Mouse (Mus musculus): ENCODE measurements around the gene Sgo1. TPM values are rescaled to one million over a fixed set of nuclear protein-coding genes. Genes with fewer than 3 reads are reported as not detected.

The Sgo1 gene
- polyA plus RNA-seq, 1 experiment from 2014 or later = 11.1 TPM

DNA sequence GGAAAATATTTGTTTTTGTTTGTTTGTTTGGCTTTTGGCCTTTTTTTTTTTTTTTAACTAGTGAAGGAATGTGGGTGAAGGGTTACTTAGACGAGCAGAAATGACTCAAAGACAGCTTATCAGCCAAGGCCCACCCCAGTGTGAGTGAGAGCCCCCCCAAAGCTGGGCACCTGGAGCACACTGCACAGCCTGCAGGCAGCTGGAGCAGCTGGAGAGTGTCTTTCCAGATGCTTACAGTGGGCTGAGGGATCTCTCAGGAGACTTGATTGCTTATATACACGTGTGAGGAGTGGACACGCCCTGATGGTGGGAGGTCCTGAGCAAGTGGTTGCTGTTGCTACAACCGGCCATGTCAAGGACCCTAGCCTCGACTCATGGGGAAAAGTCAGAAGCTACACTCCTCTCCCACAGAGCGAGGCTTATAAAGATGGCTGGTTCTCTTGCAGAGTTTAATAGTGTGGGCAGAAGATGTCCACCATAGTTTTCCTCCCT is 32.7 kb downstream of the Sgo1 start:
- no peak overlapping the region for H3K4me3 ChIP-seq (replicated peaks; ENCODE audit: low read length)
- H3K9me3 ChIP-seq (ENCODE audit: control insufficient read depth, low read length) = no peaks in the 10 kb centered on the region
- ATAC-seq = no peak
- H3K9ac ChIP-seq (replicated peaks; ENCODE audit: low read depth, low read length) = no peak overlapping the region
- H3K4me2 ChIP-seq (ENCODE audit: low read length) = no peak overlapping the region
- no peaks in the 10 kb centered on the region for H3K27me3 ChIP-seq (replicated peaks; ENCODE audit: control insufficient read depth, insufficient read depth, low read length)
- 0 out of 2 replicates have a peak, but pooled peaks cover 4% of the 10 kb centered on the region for H3K36me3 ChIP-seq (ENCODE audit: control insufficient read depth, insufficient read depth)
- WGBS = 75% methylated on average over 6 of the region's 6 CpGs
- H3K4me1 ChIP-seq (replicated peaks; ENCODE audit: control insufficient read depth, insufficient read depth, low read length) = peaks cover 13% of the 10 kb centered on the region
- no peak overlapping the region for H3K27ac ChIP-seq (ENCODE audit: low read length)

DNA sequence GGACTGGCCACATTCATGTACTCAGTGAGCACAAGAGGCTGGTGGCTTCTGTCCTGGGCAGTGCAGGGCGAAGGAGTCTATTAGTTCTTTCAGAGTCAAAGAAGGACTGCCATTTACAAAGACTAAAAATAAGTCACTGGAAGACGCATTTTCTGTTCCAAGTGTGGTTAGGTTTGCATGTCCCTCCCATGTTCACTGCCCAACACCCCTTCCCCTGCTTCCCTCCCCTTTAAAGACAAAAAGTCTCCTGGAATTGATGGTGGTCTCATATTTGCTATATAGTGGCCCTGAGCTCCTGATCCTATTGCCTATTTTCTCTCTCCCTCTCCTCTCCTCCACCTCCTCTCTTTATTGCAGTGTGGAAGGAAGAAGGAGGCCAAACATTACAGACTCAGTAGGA is 33.2 kb downstream of the Sgo1 start:
- Histone ChIP-seq H3K9ac (replicated peaks; ENCODE audit: low read depth, low read length) (no peak overlapping the region), H3K4me1 (replicated peaks; ENCODE audit: control insufficient read depth, insufficient read depth, low read length) (peaks cover 13% of the 10 kb centered on the region), H3K36me3 (ENCODE audit: control insufficient read depth, insufficient read depth) (0 out of 2 replicates have a peak, but pooled peaks cover 4% of the 10 kb centered on the region), H3K9me3 (ENCODE audit: control insufficient read depth, low read length) (no peaks in the 10 kb centered on the region), H3K27me3 (replicated peaks; ENCODE audit: control insufficient read depth, insufficient read depth, low read length) (no peaks in the 10 kb centered on the region), H3K4me2 (ENCODE audit: low read length) (no peak overlapping the region), H3K27ac (ENCODE audit: low read length) (no peak overlapping the region), H3K4me3 (replicated peaks; ENCODE audit: low read length) (no peak overlapping the region)
- no peak for ATAC-seq
- 87% methylated on average over 2 of the region's 2 CpGs for WGBS

- Histone ChIP-seq H3K36me3 (ENCODE audit: control insufficient read depth, insufficient read depth) (0 out of 2 replicates have a peak, but pooled peaks cover 4% of the 10 kb centered on the region), H3K9ac (replicated peaks; ENCODE audit: low read depth, low read length) (no peak overlapping the region), H3K4me1 (replicated peaks; ENCODE audit: control insufficient read depth, insufficient read depth, low read length) (peaks cover 12% of the 10 kb centered on the region), H3K27ac (ENCODE audit: low read length) (no peak overlapping the region), H3K4me2 (ENCODE audit: low read length) (no peak overlapping the region), H3K4me3 (replicated peaks; ENCODE audit: low read length) (no peak overlapping the region), H3K9me3 (ENCODE audit: control insufficient read depth, low read length) (no peaks in the 10 kb centered on the region), H3K27me3 (replicated peaks; ENCODE audit: control insufficient read depth, insufficient read depth, low read length) (no peaks in the 10 kb centered on the region)
- ATAC-seq = no peak
- WGBS = 88% methylated on average over 6 of the region's 6 CpGs
Measured at GRCm38 (mm10) chr17:53655081-53655480, 34.1 kb downstream of the Sgo1 start.

GRCm38 (mm10) chr17:53654596-53654995 is 34.5 kb downstream of the Sgo1 start:
- Histone ChIP-seq H3K36me3 (ENCODE audit: control insufficient read depth, insufficient read depth) (peaks cover 4% of the 10 kb centered on the region; the same call in 1 of the 2 replicates), H3K27me3 (replicated peaks; ENCODE audit: control insufficient read depth, insufficient read depth, low read length) (no peaks in the 10 kb centered on the region), H3K4me2 (ENCODE audit: low read length) (no peak overlapping the region), H3K4me1 (replicated peaks; ENCODE audit: control insufficient read depth, insufficient read depth, low read length) (peaks cover 7% of the 10 kb centered on the region), H3K9ac (replicated peaks; ENCODE audit: low read depth, low read length) (no peak overlapping the region), H3K27ac (ENCODE audit: low read length) (no peak overlapping the region), H3K9me3 (ENCODE audit: control insufficient read depth, low read length) (no peaks in the 10 kb centered on the region), H3K4me3 (replicated peaks; ENCODE audit: low read length) (no peak overlapping the region)
- 79% methylated on average over 4 of the region's 4 CpGs for WGBS
- ATAC-seq = 0 out of 2 replicates have a peak, but pooled peaks have one; percentile 32

- Histone ChIP-seq H3K36me3 (ENCODE audit: control insufficient read depth, insufficient read depth) (peaks cover 10% of the 10 kb centered on the region), H3K4me3 (replicated peaks; ENCODE audit: low read length) (no peak overlapping the region), H3K27me3 (replicated peaks; ENCODE audit: control insufficient read depth, insufficient read depth, low read length) (no peaks in the 10 kb centered on the region), H3K9ac (replicated peaks; ENCODE audit: low read depth, low read length) (no peak overlapping the region), H3K27ac (ENCODE audit: low read length) (no peak overlapping the region), H3K4me1 (replicated peaks; ENCODE audit: control insufficient read depth, insufficient read depth, low read length) (no peaks in the 10 kb centered on the region), H3K9me3 (ENCODE audit: control insufficient read depth, low read length) (no peaks in the 10 kb centered on the region), H3K4me2 (ENCODE audit: low read length) (no peak overlapping the region)
- no peak for ATAC-seq
- WGBS = 76% methylated on average over 2 of the region's 2 CpGs
Measured at GRCm38 (mm10) chr17:53650251-53650661, 38.9 kb downstream of the Sgo1 start.

- no peak overlapping the region for H3K9ac ChIP-seq (replicated peaks; ENCODE audit: low read depth, low read length)
- H3K36me3 ChIP-seq (ENCODE audit: control insufficient read depth, insufficient read depth) = peaks cover 22% of the 10 kb centered on the region
- no peaks in the 10 kb centered on the region for H3K9me3 ChIP-seq (ENCODE audit: control insufficient read depth, low read length)
- WGBS = 86% methylated on average over 4 of the region's 4 CpGs
- H3K4me3 ChIP-seq (replicated peaks; ENCODE audit: low read length) = no peak overlapping the region
- H3K4me1 ChIP-seq (replicated peaks; ENCODE audit: control insufficient read depth, insufficient read depth, low read length) = no peaks in the 10 kb centered on the region
- H3K4me2 ChIP-seq (ENCODE audit: low read length) = no peak overlapping the region
- no peak for ATAC-seq
- no peaks in the 10 kb centered on the region for H3K27me3 ChIP-seq (replicated peaks; ENCODE audit: control insufficient read depth, insufficient read depth, low read length)
- no peak overlapping the region for H3K27ac ChIP-seq (ENCODE audit: low read length)
Measured at GRCm38 (mm10) chr17:53643360-53643759, 45.8 kb downstream of the Sgo1 start.

GRCm38 (mm10) chr17:53631344-53631743 is 57.8 kb downstream of the Sgo1 start:
- no peak overlapping the region for H3K4me3 ChIP-seq (replicated peaks; ENCODE audit: low read length)
- no peaks in the 10 kb centered on the region for H3K27me3 ChIP-seq (replicated peaks; ENCODE audit: control insufficient read depth, insufficient read depth, low read length)
- no peak overlapping the region for H3K27ac ChIP-seq (ENCODE audit: low read length)
- no peak for ATAC-seq
- no peak overlapping the region for H3K4me2 ChIP-seq (ENCODE audit: low read length)
- no peaks in the 10 kb centered on the region for H3K9me3 ChIP-seq (ENCODE audit: control insufficient read depth, low read length)
- H3K4me1 ChIP-seq (replicated peaks; ENCODE audit: control insufficient read depth, insufficient read depth, low read length) = no peaks in the 10 kb centered on the region
- H3K36me3 ChIP-seq (ENCODE audit: control insufficient read depth, insufficient read depth) = peaks cover 7% of the 10 kb centered on the region
- H3K9ac ChIP-seq (replicated peaks; ENCODE audit: low read depth, low read length) = no peak overlapping the region

DNA sequence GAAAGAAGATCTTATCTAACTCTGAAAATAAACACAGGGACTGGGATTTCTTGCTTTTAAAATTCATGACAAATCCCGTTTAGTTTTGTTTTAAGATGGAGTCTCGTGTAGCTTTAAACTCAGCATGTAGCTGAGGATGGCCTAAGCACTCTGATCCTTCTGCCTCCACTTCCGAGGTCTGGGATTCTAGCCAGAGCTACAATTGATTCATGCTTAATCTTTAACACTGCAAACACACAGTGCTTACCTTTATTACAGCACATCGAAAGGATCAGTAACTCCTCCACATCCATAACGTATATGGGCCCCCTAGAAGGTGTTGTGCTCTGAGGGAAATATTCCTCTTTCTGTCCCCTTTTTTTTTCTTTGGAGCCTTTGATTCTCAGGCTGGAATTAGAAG is 61.0 kb downstream of the Sgo1 start:
- Histone ChIP-seq H3K4me2 (ENCODE audit: low read length) (no peak overlapping the region), H3K36me3 (ENCODE audit: control insufficient read depth, insufficient read depth) (peaks cover 2% of the 10 kb centered on the region; the same call in 1 of the 2 replicates), H3K27ac (ENCODE audit: low read length) (no peak overlapping the region), H3K4me3 (replicated peaks; ENCODE audit: low read length) (no peak overlapping the region), H3K9me3 (ENCODE audit: control insufficient read depth, low read length) (no peaks in the 10 kb centered on the region), H3K4me1 (replicated peaks; ENCODE audit: control insufficient read depth, insufficient read depth, low read length) (no peaks in the 10 kb centered on the region), H3K9ac (replicated peaks; ENCODE audit: low read depth, low read length) (no peak overlapping the region), H3K27me3 (replicated peaks; ENCODE audit: control insufficient read depth, insufficient read depth, low read length) (no peaks in the 10 kb centered on the region)
- WGBS = 73% methylated on average over 5 of the region's 5 CpGs
- ATAC-seq = no peak

DNA sequence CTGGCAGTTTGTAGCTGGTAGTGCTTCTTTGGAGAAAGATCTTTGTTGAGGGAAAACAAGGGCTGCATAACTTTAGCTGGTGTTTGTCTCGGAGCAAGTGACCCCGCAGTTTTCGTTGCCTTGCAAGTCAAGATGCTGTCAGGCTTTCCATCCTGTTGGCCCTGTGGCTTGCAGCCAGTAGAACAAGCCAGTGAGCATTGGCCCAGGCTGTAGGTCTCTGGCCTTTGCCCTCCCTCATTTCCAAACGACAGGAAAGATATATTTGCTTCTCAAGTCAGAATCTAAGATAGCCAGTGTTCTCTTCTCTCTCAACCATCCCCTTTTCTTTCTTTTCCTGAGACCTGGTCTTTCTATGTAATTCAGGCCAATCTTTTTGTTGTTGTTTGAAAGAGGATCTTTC is 61.6 kb downstream of the Sgo1 start:
- Histone ChIP-seq H3K27me3 (replicated peaks; ENCODE audit: control insufficient read depth, insufficient read depth, low read length) (no peaks in the 10 kb centered on the region), H3K36me3 (ENCODE audit: control insufficient read depth, insufficient read depth) (peaks cover 2% of the 10 kb centered on the region; the same call in 1 of the 2 replicates), H3K4me3 (replicated peaks; ENCODE audit: low read length) (no peak overlapping the region), H3K4me1 (replicated peaks; ENCODE audit: control insufficient read depth, insufficient read depth, low read length) (no peaks in the 10 kb centered on the region), H3K9me3 (ENCODE audit: control insufficient read depth, low read length) (no peaks in the 10 kb centered on the region), H3K4me2 (ENCODE audit: low read length) (no peak overlapping the region), H3K27ac (ENCODE audit: low read length) (no peak overlapping the region), H3K9ac (replicated peaks; ENCODE audit: low read depth, low read length) (no peak overlapping the region)
- no peak for ATAC-seq
- WGBS = 88% methylated on average over 4 of the region's 4 CpGs

DNA sequence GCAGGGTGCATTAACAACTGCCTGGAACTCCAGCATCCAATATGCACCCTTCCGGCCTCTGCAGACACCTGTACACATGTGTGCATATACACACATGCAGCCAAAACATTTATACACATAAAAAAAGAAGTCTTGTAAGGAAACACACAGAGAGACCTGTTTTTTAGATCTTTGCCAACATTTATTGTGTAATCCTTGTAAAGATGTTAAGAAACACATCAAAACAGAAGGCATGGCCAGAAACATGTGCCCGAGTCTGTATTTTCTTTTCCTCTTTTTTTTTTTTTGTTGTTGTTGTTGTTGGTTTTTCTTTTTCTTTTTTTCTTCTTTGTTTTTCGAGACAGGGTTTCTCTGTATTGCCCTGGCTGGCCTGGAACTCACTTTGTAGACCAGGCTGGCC is 63.0 kb downstream of the Sgo1 start:
- WGBS = 88% methylated on average over 3 of the region's 3 CpGs
- Histone ChIP-seq H3K27me3 (replicated peaks; ENCODE audit: control insufficient read depth, insufficient read depth, low read length) (no peaks in the 10 kb centered on the region), H3K9ac (replicated peaks; ENCODE audit: low read depth, low read length) (no peak overlapping the region), H3K4me1 (replicated peaks; ENCODE audit: control insufficient read depth, insufficient read depth, low read length) (no peaks in the 10 kb centered on the region), H3K36me3 (ENCODE audit: control insufficient read depth, insufficient read depth) (0 out of 2 replicates have a peak, but pooled peaks cover 2% of the 10 kb centered on the region), H3K9me3 (ENCODE audit: control insufficient read depth, low read length) (no peaks in the 10 kb centered on the region), H3K4me2 (ENCODE audit: low read length) (no peak overlapping the region), H3K4me3 (replicated peaks; ENCODE audit: low read length) (no peak overlapping the region), H3K27ac (ENCODE audit: low read length) (no peak overlapping the region)
- ATAC-seq = no peak

All from forebrain, embryonic 16.5 days (tissue).